Mouse (Mus musculus) stomach, embryonic 14.5 days (tissue): ENCODE measurements around the gene Ncam1. TPM values are rescaled to one million over a fixed set of nuclear protein-coding genes. Genes with fewer than 3 reads are reported as not detected.

Experiments
- ATAC-seq: fragments of 200-750 bp; cut with Nextera tagmentation; 2 replicates; pipeline ENCODE4 v1.8.0; 2017; ENCODE audit warnings: low read depth, moderate TSS enrichment; ENCODE audit not compliant: insufficient number of reproducible peaks, insufficient read depth, low FRiP score
- H3K27ac ChIP-seq: fragments of 300-500 bp; sonication (generic); 2 replicates; pipeline ENCODE4 v1.5.1; 2014; ENCODE audit warnings: mild to moderate bottlenecking, low read length, moderate library complexity, mixed read lengths
- H3K27me3 ChIP-seq: fragments of 300-500 bp; sonication (generic); 2 replicates; pipeline ENCODE4 v1.6.1; 2014; ENCODE audit warnings: low read length, control low read depth, mixed read lengths; ENCODE audit not compliant: control insufficient read depth, insufficient read depth
- H3K36me3 ChIP-seq: fragments of 300-500 bp; sonication (generic); 2 replicates; pipeline ENCODE4 v1.6.1; 2014; ENCODE audit warnings: mild to moderate bottlenecking, control low read depth, low read length, moderate library complexity, mixed read lengths; ENCODE audit not compliant: control insufficient read depth, insufficient read depth
- H3K4me1 ChIP-seq: fragments of 300-500 bp; sonication (generic); 2 replicates; pipeline ENCODE4 v1.6.1; 2014; ENCODE audit warnings: low read length, control low read depth, mixed read lengths; ENCODE audit not compliant: control insufficient read depth, insufficient read depth
- H3K4me2 ChIP-seq: fragments of 300-500 bp; sonication (generic); replicated peaks from 2 replicates; pipeline ENCODE4 v1.6.1; 2014; ENCODE audit warnings: low read depth, low read length, control low read depth
- H3K4me3 ChIP-seq: fragments of 300-500 bp; sonication (generic); 2 replicates; pipeline ENCODE4 v1.5.1; 2014; ENCODE audit warnings: low read depth, low read length, control low read depth
- H3K9ac ChIP-seq: fragments of 300-500 bp; sonication (generic); replicated peaks from 2 replicates; pipeline ENCODE4 v1.6.1; 2014; ENCODE audit warnings: low read depth, mild to moderate bottlenecking, control low read depth, low read length, moderate library complexity, mixed read lengths
- H3K9me3 ChIP-seq: fragments of 300-500 bp; sonication (generic); 2 replicates; pipeline ENCODE4 v1.6.1; 2016; ENCODE audit warnings: low read depth, low read length, control low read depth; ENCODE audit not compliant: control insufficient read depth
- WGBS: fragments of 180-500 bp; shearing (Covaris S2); extraction: QIAGEN DNeasy Blood & Tissue Kit; methylation state at CpG from one replicate; pipeline ENCODE4 v1.1.7; 2014; 5-methylcytosine and 5-hydroxymethylcytosine counted together
- polyA plus RNA-seq: library from polyadenylated mRNA; unstranded; fragments of >200 nt; fragmentation: Nextera tagmentation; extraction: Ambion mirVana; gene quantifications from 2 replicates; pipeline ENCODE4 v1.2.1, GENCODE M21; 2014

Gene Ncam1
- polyA plus RNA-seq, 1 experiment from 2014 or later: 115 TPM

GRCm38 (mm10) chr9:49796618-49797507, 1.9 kb downstream of the Ncam1 start:
- WGBS: under 1% methylated on average over 52 of the region's 52 CpGs
- peak; percentile 76 for ATAC-seq

GRCm38 (mm10) chr9:49795881-49796280, 2.8 kb downstream of the Ncam1 start:
- 63% methylated on average over 5 of the region's 5 CpGs for WGBS

More at GRCm38 (mm10) chr9:49796618-49797507, 1.9 kb downstream of the Ncam1 start:
- H3K27ac ChIP-seq: peak overlapping the region; percentile 81
- H3K27me3 ChIP-seq: no peaks in the 10 kb centered on the region
- H3K4me3 ChIP-seq: peak overlapping the region; percentile 64
- H3K9ac ChIP-seq: peak overlapping the region; percentile 56
- H3K4me1 ChIP-seq: peaks cover 12% of the 10 kb centered on the region; the same call in 1 of the 2 replicates
- no peaks in the 10 kb centered on the region for H3K9me3 ChIP-seq
- H3K4me2 ChIP-seq: peak overlapping the region; percentile 80
- H3K36me3 ChIP-seq: no peaks in the 10 kb centered on the region

GRCm38 (mm10) chr9:49793987-49794550, 4.7 kb downstream of the Ncam1 start:
- no peak for ATAC-seq
- Histone ChIP-seq H3K4me3 (no peak overlapping the region), H3K4me1 (peaks cover 12% of the 10 kb centered on the region; the same call in 1 of the 2 replicates), H3K4me2 (no peak overlapping the region), H3K9me3 (no peaks in the 10 kb centered on the region), H3K36me3 (no peaks in the 10 kb centered on the region), H3K27me3 (no peaks in the 10 kb centered on the region), H3K27ac (no peak overlapping the region), H3K9ac (no peak overlapping the region)
- 17% methylated on average over 6 of the region's 6 CpGs for WGBS

More at GRCm38 (mm10) chr9:49795881-49796280, 2.8 kb downstream of the Ncam1 start:
- H3K4me1 ChIP-seq: peaks cover 12% of the 10 kb centered on the region; the same call in 1 of the 2 replicates
- H3K36me3 ChIP-seq: no peaks in the 10 kb centered on the region
- no peak overlapping the region for H3K9ac ChIP-seq
- H3K9me3 ChIP-seq: no peaks in the 10 kb centered on the region
- no peaks in the 10 kb centered on the region for H3K27me3 ChIP-seq
- no peak overlapping the region for H3K4me3 ChIP-seq
- no peak overlapping the region for H3K27ac ChIP-seq
- ATAC-seq: no peak
- no peak overlapping the region for H3K4me2 ChIP-seq

GRCm38 (mm10) chr9:49793241-49793640, 5.5 kb downstream of the Ncam1 start:
- Histone ChIP-seq H3K9ac (no peak overlapping the region), H3K27ac (no peak overlapping the region), H3K4me2 (no peak overlapping the region), H3K9me3 (no peaks in the 10 kb centered on the region), H3K4me3 (no peak overlapping the region), H3K27me3 (no peaks in the 10 kb centered on the region), H3K36me3 (no peaks in the 10 kb centered on the region), H3K4me1 (peaks cover 12% of the 10 kb centered on the region; the same call in 1 of the 2 replicates)
- no peak for ATAC-seq
- 63% methylated on average over 2 of the region's 2 CpGs for WGBS

DNA sequence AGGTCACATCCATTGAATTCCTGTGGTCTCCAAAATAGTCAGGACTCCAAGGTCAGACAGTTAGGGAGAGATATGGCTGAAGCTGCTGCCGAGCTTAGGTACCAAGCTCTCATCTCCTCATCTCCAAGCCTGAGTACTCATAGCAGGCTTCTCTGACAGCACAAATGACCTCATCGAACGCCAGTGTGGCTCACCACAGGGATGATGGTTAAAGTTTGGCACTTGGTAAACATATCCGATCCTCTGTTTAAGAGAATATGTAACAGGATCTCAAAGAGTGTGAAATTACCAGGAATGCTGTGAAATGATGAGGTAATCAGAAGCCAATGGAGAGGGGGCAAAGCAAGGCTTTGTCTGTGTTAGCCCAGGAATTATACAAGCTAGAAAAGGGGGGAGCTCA, 6.1 kb downstream of the Ncam1 start:
- ATAC-seq: no peak
- Histone ChIP-seq H3K4me1 (peaks cover 12% of the 10 kb centered on the region; the same call in 1 of the 2 replicates), H3K36me3 (no peaks in the 10 kb centered on the region), H3K9ac (no peak overlapping the region), H3K4me2 (no peak overlapping the region), H3K9me3 (no peaks in the 10 kb centered on the region), H3K4me3 (no peak overlapping the region), H3K27ac (no peak overlapping the region), H3K27me3 (no peaks in the 10 kb centered on the region)
- 47% methylated on average over 4 of the region's 4 CpGs for WGBS

DNA sequence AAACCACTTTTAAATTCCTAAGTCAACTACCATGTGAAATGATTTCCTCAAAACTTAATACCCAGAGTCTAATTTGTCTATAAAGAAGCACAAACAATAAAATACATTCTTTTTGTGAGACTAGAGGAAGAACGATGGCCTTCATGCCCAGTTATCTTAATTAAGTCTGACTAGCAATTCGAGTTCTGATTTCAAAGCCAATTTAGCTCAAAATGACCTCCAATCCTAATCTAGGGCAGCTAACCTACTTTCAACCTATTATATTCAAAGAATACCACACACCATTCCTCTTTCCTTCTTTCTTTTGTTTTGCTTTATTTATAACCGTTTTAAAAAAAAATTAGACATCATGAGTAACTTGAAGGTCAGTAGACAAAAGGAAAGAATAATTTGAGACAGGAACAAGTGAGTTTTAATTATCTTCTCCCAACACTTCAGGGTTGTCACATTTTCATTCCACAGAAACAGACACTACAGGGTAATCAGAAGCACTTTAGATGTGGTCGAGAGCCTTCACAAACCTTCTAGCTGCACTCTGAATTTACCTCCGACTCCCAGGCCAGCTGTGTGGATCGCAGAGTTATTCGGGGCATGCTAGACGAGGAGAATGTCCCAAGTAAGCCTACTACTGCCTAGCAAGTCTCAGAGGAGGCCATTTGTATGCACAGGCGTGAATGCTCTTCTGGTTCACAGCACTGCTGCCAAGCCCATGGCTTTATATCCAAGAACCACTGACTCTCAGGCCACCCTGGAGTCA, 17.5 kb downstream of the Ncam1 start:
- H3K4me2 ChIP-seq: no peak overlapping the region
- 85% methylated on average over 9 of the region's 9 CpGs for WGBS

DNA sequence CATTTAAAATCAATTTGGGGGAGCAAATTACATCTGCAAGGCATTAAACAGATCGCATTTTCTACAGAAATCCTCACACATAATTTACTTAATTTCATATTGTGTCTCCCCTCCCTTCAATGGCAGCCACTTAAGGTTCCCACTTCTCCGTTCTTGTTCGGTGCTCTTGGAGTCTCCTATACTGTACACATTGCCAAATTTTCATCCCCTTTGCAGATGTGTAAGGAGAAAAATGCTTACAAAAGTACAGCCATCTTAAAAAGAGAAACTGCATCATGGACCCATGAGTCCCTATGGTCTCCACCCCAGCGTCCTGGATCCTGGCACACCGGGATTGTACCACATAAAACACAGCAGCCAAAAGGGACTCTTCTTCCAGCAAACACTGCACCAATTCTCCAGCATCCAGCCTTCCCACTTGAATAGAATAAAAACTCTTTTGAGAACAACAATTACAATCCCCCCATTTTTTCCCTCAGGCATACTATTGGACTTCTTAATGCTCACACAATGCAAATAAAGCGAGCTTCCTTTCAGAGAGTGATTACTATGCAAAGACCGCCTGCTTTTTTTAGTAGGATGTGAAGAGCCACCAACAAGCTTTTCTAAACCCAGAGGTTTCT, 21.6 kb downstream of the Ncam1 start:
- WGBS: 77% methylated on average over 7 of the region's 7 CpGs
- no peaks in the 10 kb centered on the region for H3K9me3 ChIP-seq
- no peaks in the 10 kb centered on the region for H3K27me3 ChIP-seq
- H3K4me2 ChIP-seq: no peak overlapping the region
- H3K4me1 ChIP-seq: no peaks in the 10 kb centered on the region
- H3K27ac ChIP-seq: no peak overlapping the region
- H3K36me3 ChIP-seq: no peaks in the 10 kb centered on the region
- ATAC-seq: no peak
- no peak overlapping the region for H3K9ac ChIP-seq
- H3K4me3 ChIP-seq: no peak overlapping the region

More for the DNA sequence above, 17.5 kb downstream of the Ncam1 start:
- Histone ChIP-seq H3K4me3 (no peak overlapping the region), H3K36me3 (no peaks in the 10 kb centered on the region), H3K4me1 (no peaks in the 10 kb centered on the region), H3K27ac (no peak overlapping the region), H3K9me3 (no peaks in the 10 kb centered on the region), H3K27me3 (no peaks in the 10 kb centered on the region), H3K9ac (no peak overlapping the region)
- ATAC-seq: no peak

- no peak overlapping the region for H3K27ac ChIP-seq
- H3K27me3 ChIP-seq: no peaks in the 10 kb centered on the region
- H3K4me2 ChIP-seq: no peak overlapping the region
- H3K4me1 ChIP-seq: no peaks in the 10 kb centered on the region
- no peaks in the 10 kb centered on the region for H3K36me3 ChIP-seq
- 29% methylated on average over 2 of the region's 2 CpGs for WGBS
- no peak for ATAC-seq
- no peak overlapping the region for H3K9ac ChIP-seq
- H3K9me3 ChIP-seq: no peaks in the 10 kb centered on the region
- H3K4me3 ChIP-seq: no peak overlapping the region
These were observed 32.1 kb downstream of the Ncam1 start for GRCm38 (mm10) chr9:49766634-49767033.
